In the genomic region with DNA sequence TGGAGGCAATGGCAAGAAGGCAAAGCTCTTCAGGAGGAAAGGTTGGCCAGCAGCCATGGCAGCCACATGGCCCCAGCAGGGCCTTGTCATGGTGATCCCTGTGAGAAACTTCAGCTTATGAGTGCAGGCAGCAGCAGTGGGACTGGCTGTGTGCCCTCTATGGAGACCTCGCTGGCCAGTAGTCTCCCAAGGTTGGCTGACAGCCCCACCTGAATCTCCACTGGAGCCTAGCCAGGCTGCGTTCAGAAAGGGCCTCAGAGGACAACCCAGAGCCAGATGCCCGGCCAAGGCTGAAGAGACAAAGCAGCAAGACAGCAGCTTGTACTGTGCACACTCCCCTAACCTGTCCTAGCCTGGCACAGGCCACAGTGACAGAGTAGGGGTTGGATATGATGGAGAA, we compare ENCODE assay signal across 8 mouse cellular contexts. TPM values are rescaled to one million over a fixed set of nuclear protein-coding genes. Genes with fewer than 3 reads are reported as not detected.
A peak's percentile ranks its signal among the peaks of the same experiment; 100 is the strongest.
DNase-seq lines count a peak whose midpoint lies in the region; ATAC-seq lines count a peak whose summit lies in the region.
"Had no signal": no experiment of that assay in that cellular context is flagged by ENCODE, and none has a peak within 500 bp of the region (broad histone marks: within the 10 kb centered on the region; RNA-seq: fewer than 3 reads in every experiment).

No protein-coding gene starts in this region.

- no peak overlapping the region for H3K4me3 ChIP-seq in intestine, embryonic 15.5 days (replicated peaks)
- H3K4me3 ChIP-seq in lung, embryonic 15.5 days, result no peak overlapping the region

- no peak overlapping the region for H3K9ac ChIP-seq in intestine, embryonic 15.5 days
- H3K9ac ChIP-seq in lung, embryonic 15.5 days, result no peak overlapping the region

- peaks cover 29% of the 10 kb centered on the region for H3K4me1 ChIP-seq in intestine, embryonic 15.5 days (replicated peaks)
- peaks cover 27% of the 10 kb centered on the region for H3K4me1 ChIP-seq in lung, embryonic 15.5 days

- peaks cover 13% of the 10 kb centered on the region for H3K27me3 ChIP-seq in intestine, embryonic 15.5 days (replicated peaks)
- peaks cover 6% of the 10 kb centered on the region for H3K27me3 ChIP-seq in lung, embryonic 15.5 days

- DNase-seq in 3134 (ENCODE audit: extremely low read depth, insufficient read length, low spot score), result peak; percentile 50
- peak; percentile 54 for DNase-seq in adrenal gland, postnatal 25 days
- DNase-seq in gastrocnemius, postnatal 25 days, result peak; percentile 83
- no peak for DNase-seq in embryo, embryonic 10.5 days (ENCODE audit: low spot score)
- no peak for DNase-seq in embryo, embryonic 9.5 days (ENCODE audit: extremely low spot score)

- no peaks in the 10 kb centered on the region for H3K9me3 ChIP-seq in intestine, embryonic 15.5 days
- no peaks in the 10 kb centered on the region for H3K9me3 ChIP-seq in lung, embryonic 15.5 days

- 63% methylated on average over 3 of the region's 3 CpGs for WGBS in intestine, embryonic 15.5 days
- WGBS in lung, embryonic 15.5 days, result 55% methylated on average over 3 of the region's 3 CpGs

- H3K36me3 ChIP-seq in intestine, embryonic 15.5 days, result peaks cover 9% of the 10 kb centered on the region
- H3K36me3 ChIP-seq in lung, embryonic 15.5 days, result peaks cover 13% of the 10 kb centered on the region

- peak; percentile 2; the same call in 1 of the 2 replicates for ATAC-seq in intestine, embryonic 15.5 days
- no peak for ATAC-seq in lung, embryonic 15.5 days (ENCODE audit: borderline replicate concordance, extremely low read depth, low FRiP score, low TSS enrichment)

- H3K4me2 ChIP-seq in intestine, embryonic 15.5 days (replicated peaks), result no peak overlapping the region
- H3K4me2 ChIP-seq in lung, embryonic 15.5 days, result no peak overlapping the region

- peak overlapping the region; percentile 64 for H3K27ac ChIP-seq in intestine, embryonic 15.5 days
- peak overlapping the region; percentile 84 for H3K27ac ChIP-seq in lung, embryonic 15.5 days

RNA-seq across cellular contexts. Expression of gene Gcgr, which starts 8.0 kb away (rescaled TPM):
- 1.0 and 3.5 TPM in 2 replicates for total RNA-seq in adrenal gland, postnatal 25 days (2021)
- total RNA-seq in gastrocnemius, postnatal 25 days (2021), result under 1 TPM in 1 of 2 experiments, not detected in 1; 0.31 TPM
- polyA plus RNA-seq in intestine, embryonic 15.5 days (2015; fragmentation: Nextera tagmentation; extraction: Ambion mirVana), result 0.58 and 0.67 TPM in 2 replicates
- 0.91 and 1.1 TPM in 2 replicates for polyA plus RNA-seq in lung, embryonic 15.5 days (2015; fragmentation: Nextera tagmentation; extraction: Ambion mirVana)

RNA-seq across cellular contexts. Expression of gene Mcrip1, which starts 11.0 kb away (rescaled TPM):
- 67.5 and 75.4 TPM in 2 replicates for total RNA-seq in adrenal gland, postnatal 25 days (2021)
- 10 to 100 TPM; 21.4 to 23.7 TPM for total RNA-seq in gastrocnemius, postnatal 25 days (2021)
- 135 and 142 TPM in 2 replicates for polyA plus RNA-seq in intestine, embryonic 15.5 days (2015; fragmentation: Nextera tagmentation; extraction: Ambion mirVana)
- polyA plus RNA-seq in lung, embryonic 15.5 days (2015; fragmentation: Nextera tagmentation; extraction: Ambion mirVana), result 205 and 209 TPM in 2 replicates

RNA-seq across cellular contexts. Expression of gene Ppp1r27, which starts 12.4 kb away (rescaled TPM):
- 1.4 TPM in 1 of 2 replicates, not detected in the other for total RNA-seq in adrenal gland, postnatal 25 days (2021)
- total RNA-seq in gastrocnemius, postnatal 25 days (2021), result 100 to 1,000 TPM in 1 of 2 experiments, 10 to 100 TPM in 1; 92.3 to 377 TPM
- not detected in 2 replicates for polyA plus RNA-seq in intestine, embryonic 15.5 days (2015; fragmentation: Nextera tagmentation; extraction: Ambion mirVana)
- 0.65 and 1.7 TPM in 2 replicates for polyA plus RNA-seq in lung, embryonic 15.5 days (2015; fragmentation: Nextera tagmentation; extraction: Ambion mirVana)
- total RNA-seq: left cerebral cortex, postnatal 10 days had no signal

RNA-seq across cellular contexts. Expression of gene P4hb, which starts 34.6 kb away (rescaled TPM):
- 407 and 486 TPM in 2 replicates for total RNA-seq in adrenal gland, postnatal 25 days (2021)
- total RNA-seq in gastrocnemius, postnatal 25 days (2021), result 100 to 1,000 TPM; 192 to 198 TPM
- 992 and 1,107 TPM in 2 replicates for polyA plus RNA-seq in intestine, embryonic 15.5 days (2015; fragmentation: Nextera tagmentation; extraction: Ambion mirVana)
- 847 and 883 TPM in 2 replicates for polyA plus RNA-seq in lung, embryonic 15.5 days (2015; fragmentation: Nextera tagmentation; extraction: Ambion mirVana)

RNA-seq across cellular contexts. Expression of gene Arhgdia, which starts 42.9 kb away (rescaled TPM):
- 333 and 334 TPM in 2 replicates for total RNA-seq in adrenal gland, postnatal 25 days (2021)
- total RNA-seq in gastrocnemius, postnatal 25 days (2021), result 10 to 100 TPM; 80.1 to 95.2 TPM
- 559 and 611 TPM in 2 replicates for polyA plus RNA-seq in intestine, embryonic 15.5 days (2015; fragmentation: Nextera tagmentation; extraction: Ambion mirVana)
- polyA plus RNA-seq in lung, embryonic 15.5 days (2015; fragmentation: Nextera tagmentation; extraction: Ambion mirVana), result 697 and 699 TPM in 2 replicates

Comparison
In these comparisons a context has a peak if more than half of its experiments do, and no peak if none do; other contexts are left out.
1. DNase-seq: peak in 3134 (single experiment), adrenal gland, postnatal 25 days (single experiment) and gastrocnemius, postnatal 25 days (single experiment); none in embryo, embryonic 10.5 days (single experiment) and embryo, embryonic 9.5 days (single experiment).
2. RNA of gene Ppp1r27, which starts 12.4 kb away (total RNA-seq): 92.3 to 377 TPM in gastrocnemius, postnatal 25 days; 1.4 TPM in adrenal gland, postnatal 25 days; every median in the first group is over 10 times any median in the second.